Mouse (Mus musculus) heart, embryonic 14.5 days (tissue): ENCODE data around the gene Rin2. TPM values are rescaled to one million over a fixed set of nuclear protein-coding genes. Genes with fewer than 3 reads are reported as not detected.
A peak's percentile ranks its signal among the peaks of the same experiment; 100 is the strongest.

Experiments
- ATAC-seq: fragments of 200-750 bp; cut with Nextera tagmentation; 2 replicates; pipeline ENCODE4 v1.8.0; 2017; ENCODE audit warnings: low read depth, moderate TSS enrichment; ENCODE audit not compliant: insufficient number of reproducible peaks, insufficient read depth, low FRiP score
- H3K27ac ChIP-seq, 2 experiments: fragments of 200-500 bp in 1 of 2; fragments of 300-500 bp in 1 of 2; sonication (generic) in 1 of 2; replicated peaks in 1 of 2; 2 replicates each; pipeline ENCODE4 v1.5.1; 2012 to 2014; ENCODE audit warnings: low read depth in 2 of 2, low read length in 2 of 2, control low read depth in 1 of 2, mild to moderate bottlenecking in 1 of 2, mixed read lengths in 1 of 2; ENCODE audit not compliant: control insufficient read depth in 1 of 2, insufficient read depth in 1 of 2
- H3K27me3 ChIP-seq: fragments of 300-500 bp; sonication (generic); 2 replicates; pipeline ENCODE4 v1.6.1; 2014; ENCODE audit warnings: mild to moderate bottlenecking, low read length, control low read depth; ENCODE audit not compliant: control insufficient read depth, insufficient read depth
- H3K36me3 ChIP-seq: fragments of 300-500 bp; sonication (generic); 2 replicates; pipeline ENCODE4 v1.6.1; 2014; ENCODE audit warnings: mild to moderate bottlenecking, control low read depth, low read length, mixed read lengths; ENCODE audit not compliant: control insufficient read depth, insufficient read depth
- H3K4me1 ChIP-seq, 2 experiments: fragments of 200-500 bp in 1 of 2; fragments of 300-500 bp in 1 of 2; sonication (generic) in 1 of 2; 2 replicates each; pipeline ENCODE4 v1.6.1; 2012 to 2014; ENCODE audit warnings: low read length in 2 of 2, control low read depth in 1 of 2, mixed read lengths in 1 of 2; ENCODE audit not compliant: control insufficient read depth in 2 of 2, insufficient read depth in 2 of 2
- H3K4me2 ChIP-seq: fragments of 300-500 bp; sonication (generic); 2 replicates; pipeline ENCODE4 v1.6.1; 2014; ENCODE audit warnings: mild to moderate bottlenecking, low read length
- H3K4me3 ChIP-seq, 2 experiments: fragments of 200-500 bp in 1 of 2; fragments of 300-500 bp in 1 of 2; sonication (generic) in 1 of 2; 2 replicates each; pipeline ENCODE4 v1.5.1; 2012 to 2014; ENCODE audit warnings: low read length in 2 of 2, mild to moderate bottlenecking in 2 of 2, control low read depth in 1 of 2, low read depth in 1 of 2, moderate library complexity in 1 of 2; ENCODE audit not compliant: control insufficient read depth in 1 of 2, insufficient read depth in 1 of 2
- H3K9ac ChIP-seq: fragments of 300-500 bp; sonication (generic); 2 replicates; pipeline ENCODE4 v1.6.1; 2014; ENCODE audit warnings: mild to moderate bottlenecking, low read length
- H3K9me3 ChIP-seq: fragments of 300-500 bp; sonication (generic); 2 replicates; pipeline ENCODE4 v1.6.1; 2016; ENCODE audit warnings: low read length, control low read depth; ENCODE audit not compliant: control insufficient read depth
- WGBS: fragments of 180-500 bp; shearing (Covaris S2); extraction: QIAGEN DNeasy Blood & Tissue Kit; methylation state at CpG from one replicate; pipeline ENCODE4 v1.1.7; 2014; 5-methylcytosine and 5-hydroxymethylcytosine counted together
- polyA plus RNA-seq: library from polyadenylated mRNA; unstranded; fragments of >200 nt; fragmentation: Nextera tagmentation; extraction: Ambion mirVana; gene quantifications from 2 replicates; pipeline ENCODE4 v1.2.1, GENCODE M21; 2014

Gene Rin2
- polyA plus RNA-seq, 1 experiment from 2014 or later, result 20.8 TPM

- WGBS, result 62% methylated on average over 7 of the region's 7 CpGs
- Histone ChIP-seq H3K36me3 (no peaks in the 10 kb centered on the region), H3K4me3 (no peak overlapping the region), H3K4me1 (peaks cover 13 to 31% of the 10 kb centered on the region in 2 experiments), H3K9ac (no peak overlapping the region), H3K4me2 (peak overlapping the region; percentile 21; the same call in 1 of the 2 replicates), H3K9me3 (no peaks in the 10 kb centered on the region), H3K27me3 (no peaks in the 10 kb centered on the region), H3K27ac (peak overlapping the region; percentile 54 to 62; a peak in 3 of 4 replicates)
- ATAC-seq, result 0 out of 2 replicates have a peak, but pooled peaks have one; percentile 40
Measured at GRCm38 (mm10) chr2:145770730-145771536, 95.9 kb downstream of the Rin2 start.

GRCm38 (mm10) chr2:145783247-145783646, 108.2 kb downstream of the Rin2 start:
- no peak for ATAC-seq
- no peak overlapping the region for H3K4me2 ChIP-seq
- no peaks in the 10 kb centered on the region for H3K36me3 ChIP-seq
- no peak overlapping the region for H3K27ac ChIP-seq
- no peak overlapping the region; the same call in 1 of the 2 replicates for H3K9ac ChIP-seq
- peaks cover 26 to 36% of the 10 kb centered on the region in 2 experiments for H3K4me1 ChIP-seq
- no peak overlapping the region for H3K4me3 ChIP-seq
- WGBS, result 41% methylated on average over 6 of the region's 6 CpGs
- H3K9me3 ChIP-seq, result no peaks in the 10 kb centered on the region
- no peaks in the 10 kb centered on the region for H3K27me3 ChIP-seq

GRCm38 (mm10) chr2:145784246-145784935, 109.4 kb downstream of the Rin2 start:
- Histone ChIP-seq H3K9ac (no peak overlapping the region), H3K4me1 (peaks cover 26 to 36% of the 10 kb centered on the region in 2 experiments), H3K4me2 (no peak overlapping the region), H3K27me3 (no peaks in the 10 kb centered on the region), H3K27ac (peak overlapping the region; percentile 52 to 82), H3K9me3 (no peaks in the 10 kb centered on the region), H3K4me3 (no peak overlapping the region), H3K36me3 (no peaks in the 10 kb centered on the region)
- ATAC-seq, result no peak
- WGBS, result 57% methylated on average over 13 of the region's 13 CpGs

GRCm38 (mm10) chr2:145784964-145785363, 109.9 kb downstream of the Rin2 start:
- peaks cover 26 to 36% of the 10 kb centered on the region in 2 experiments for H3K4me1 ChIP-seq
- peak overlapping the region; percentile 82 to 90 for H3K27ac ChIP-seq
- 70% methylated on average over 1 of the region's 1 CpGs for WGBS
- no peak for ATAC-seq
- H3K9ac ChIP-seq, result no peak overlapping the region
- no peaks in the 10 kb centered on the region for H3K36me3 ChIP-seq
- H3K4me2 ChIP-seq, result no peak overlapping the region
- no peaks in the 10 kb centered on the region for H3K27me3 ChIP-seq
- no peak overlapping the region for H3K4me3 ChIP-seq
- H3K9me3 ChIP-seq, result no peaks in the 10 kb centered on the region

- no peaks in the 10 kb centered on the region for H3K9me3 ChIP-seq
- peak overlapping the region; percentile 76 for H3K9ac ChIP-seq
- peak overlapping the region; percentile 65 for H3K4me2 ChIP-seq
- ATAC-seq, result peak; percentile 63
- peaks cover 26 to 36% of the 10 kb centered on the region in 2 experiments for H3K4me1 ChIP-seq
- peak overlapping the region; percentile 82 to 90 for H3K27ac ChIP-seq
- H3K36me3 ChIP-seq, result no peaks in the 10 kb centered on the region
- under 1% methylated on average over 18 of the region's 18 CpGs for WGBS
- H3K4me3 ChIP-seq, result peak overlapping the region; percentile 46 to 62
- H3K27me3 ChIP-seq, result no peaks in the 10 kb centered on the region
Measured at GRCm38 (mm10) chr2:145785758-145786617, 111.0 kb downstream of the Rin2 start.

GRCm38 (mm10) chr2:145786618-145786932, 111.6 kb downstream of the Rin2 start:
- WGBS, result 9% methylated on average over 3 of the region's 3 CpGs
- Histone ChIP-seq H3K4me1 (peaks cover 26 to 36% of the 10 kb centered on the region in 2 experiments), H3K36me3 (no peaks in the 10 kb centered on the region), H3K27me3 (no peaks in the 10 kb centered on the region), H3K9ac (peak overlapping the region; percentile 76), H3K4me3 (peak overlapping the region; percentile 46 to 62), H3K9me3 (no peaks in the 10 kb centered on the region), H3K27ac (peak overlapping the region; percentile 82 to 90), H3K4me2 (peak overlapping the region; percentile 65)
- no peak for ATAC-seq

GRCm38 (mm10) chr2:145787486-145787885, 112.5 kb downstream of the Rin2 start:
- Histone ChIP-seq H3K4me1 (peaks cover 26 to 36% of the 10 kb centered on the region in 2 experiments), H3K4me3 (0 out of 4 replicates have a peak overlapping the region, but pooled peaks of 1 of the 2 experiments have one; percentile 8), H3K9me3 (no peaks in the 10 kb centered on the region), H3K27me3 (no peaks in the 10 kb centered on the region), H3K4me2 (peak overlapping the region; percentile 65), H3K9ac (peak overlapping the region; percentile 76; the same call in 1 of the 2 replicates), H3K27ac (no peak overlapping the region; a peak in 1 of 4 replicates), H3K36me3 (peaks cover 4% of the 10 kb centered on the region; the same call in 1 of the 2 replicates)
- no peak for ATAC-seq
- 66% methylated on average over 7 of the region's 7 CpGs for WGBS
